Mouse (Mus musculus) left cerebral cortex, adult 2 months (tissue): ENCODE measurements at regions not wholly inside any gene's neighbourhood (a gene's known extent, or its start where the extent isn't known, plus 50 kb on each side); places are given as distances from the start of the nearest gene placed in this dataset.

ENCODE experiments used
- DNase-seq, 2 experiments: peaks; one replicate each; pipeline ENCODE4 v3.0.0; 2021 to 2022; ENCODE audit warnings: low spot score in 2 of 2, mixed read lengths in 1 of 2; ENCODE audit errors: extremely low spot score in 1 of 2
- H3K27ac ChIP-seq: fragments of 200-600 bp; 2 replicates; pipeline ENCODE4 v1.8.1; 2022
- H3K4me3 ChIP-seq: fragments of 200-600 bp; 2 replicates; pipeline ENCODE4 v1.8.1; 2022
- CTCF ChIP-seq: fragments of 200-600 bp; IDR thresholded peaks from 2 replicates; pipeline ENCODE4 v1.8.1; 2022; ENCODE audit warnings: antibody characterized with exemption, mild to moderate bottlenecking, moderate library complexity
- intact Hi-C: fragments of 180-260 bp; cut with DNase I; formaldehyde crosslinking; loops from one replicate; pipeline ENCODE4 v1.15.1; 2025

DNA sequence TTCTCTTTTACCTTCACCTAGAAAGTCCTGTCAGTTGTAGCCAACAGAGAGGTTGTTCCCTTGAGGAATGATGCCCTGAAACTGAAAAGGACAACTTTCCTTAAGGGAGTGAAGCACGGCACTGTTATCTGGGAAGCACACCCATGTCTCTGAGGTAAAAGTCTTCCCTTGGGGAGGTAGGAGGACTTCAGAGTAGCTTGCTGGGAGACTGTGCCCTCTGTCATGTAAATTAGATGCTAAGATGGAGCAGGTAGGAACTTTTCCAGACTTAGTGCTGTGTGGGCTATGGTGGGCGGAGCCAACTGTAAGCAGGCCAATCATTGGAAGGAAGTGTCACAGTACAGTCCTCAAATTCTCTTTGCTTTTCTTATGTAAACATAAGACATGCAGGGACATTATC is 240.3 kb upstream of the Gm765 start:
- no peak for DNase-seq
- no peak overlapping the region for H3K4me3 ChIP-seq
- intact Hi-C loops, result no loop called here
- no peak overlapping the region for H3K27ac ChIP-seq
- no peak for TF ChIP-seq CTCF

DNA sequence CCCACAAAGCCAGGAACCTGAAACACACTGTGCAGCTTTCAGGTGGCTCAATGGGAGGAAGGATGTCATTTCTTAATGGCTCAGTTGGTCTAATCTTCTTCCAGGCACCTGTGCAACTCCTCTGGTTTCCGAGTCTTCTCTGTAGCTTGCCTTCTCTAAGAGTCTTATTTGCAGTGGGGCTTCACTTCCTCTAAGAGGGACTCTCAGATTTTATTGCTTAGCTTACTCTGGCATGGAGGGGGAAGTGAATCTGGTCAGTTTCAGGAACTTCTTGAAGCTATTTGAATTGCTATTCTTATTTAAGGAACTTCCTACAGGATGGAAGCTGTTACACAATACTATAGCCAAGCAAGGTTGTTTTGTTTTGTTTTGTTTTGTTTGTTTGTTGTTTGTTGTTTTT is 232.7 kb upstream of the Gm765 start:
- TF ChIP-seq CTCF, result no peak
- DNase-seq, result no peak
- H3K4me3 ChIP-seq, result no peak overlapping the region
- intact Hi-C loops, result no loop called here
- H3K27ac ChIP-seq, result no peak overlapping the region

DNA sequence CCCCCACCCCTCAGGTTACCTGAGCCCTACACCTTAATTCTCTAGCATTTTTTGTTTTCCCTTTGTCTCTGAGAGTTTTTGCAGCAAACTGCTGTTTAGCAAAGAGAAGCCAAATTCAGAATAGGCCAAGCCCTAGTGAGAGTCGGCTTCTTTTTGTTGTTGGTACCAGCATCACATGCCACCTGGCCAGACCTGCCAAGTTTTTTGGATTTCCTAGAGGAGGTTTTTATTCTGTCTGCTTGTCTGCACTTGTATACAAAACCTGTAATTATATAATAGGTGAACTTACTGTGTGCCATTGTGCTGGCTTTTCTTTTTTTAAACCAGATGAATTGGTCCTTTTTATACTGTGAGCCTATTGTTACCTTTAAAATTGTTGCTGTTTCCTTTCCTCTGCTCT is 213.1 kb upstream of the Gm765 start:
- intact Hi-C loops, result no loop called here
- no peak overlapping the region for H3K27ac ChIP-seq
- TF ChIP-seq CTCF, result no peak
- no peak overlapping the region for H3K4me3 ChIP-seq
- DNase-seq, result no peak

DNA sequence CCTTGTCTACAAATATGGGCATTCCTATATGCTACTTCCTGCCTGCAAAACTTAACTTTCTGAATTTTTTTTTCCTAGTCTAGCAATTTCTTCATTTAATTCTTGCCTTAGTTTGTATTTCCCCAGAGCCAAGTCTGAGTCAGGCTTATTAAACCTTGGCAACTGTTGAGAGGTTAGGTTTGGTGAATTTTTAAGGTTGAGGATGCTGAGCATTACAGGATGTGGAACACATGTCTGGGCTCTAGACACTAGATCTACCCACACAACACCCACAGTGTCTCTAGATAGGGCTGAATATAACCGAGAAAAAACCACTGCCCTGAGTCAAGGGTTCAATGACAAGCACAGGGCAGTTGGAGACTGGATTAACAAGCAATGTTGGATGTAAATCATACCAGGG is 211.4 kb upstream of the Gm765 start:
- no peak for TF ChIP-seq CTCF
- DNase-seq, result no peak
- Histone ChIP-seq H3K27ac (no peak overlapping the region), H3K4me3 (no peak overlapping the region)
- intact Hi-C loops, result no loop called here

DNA sequence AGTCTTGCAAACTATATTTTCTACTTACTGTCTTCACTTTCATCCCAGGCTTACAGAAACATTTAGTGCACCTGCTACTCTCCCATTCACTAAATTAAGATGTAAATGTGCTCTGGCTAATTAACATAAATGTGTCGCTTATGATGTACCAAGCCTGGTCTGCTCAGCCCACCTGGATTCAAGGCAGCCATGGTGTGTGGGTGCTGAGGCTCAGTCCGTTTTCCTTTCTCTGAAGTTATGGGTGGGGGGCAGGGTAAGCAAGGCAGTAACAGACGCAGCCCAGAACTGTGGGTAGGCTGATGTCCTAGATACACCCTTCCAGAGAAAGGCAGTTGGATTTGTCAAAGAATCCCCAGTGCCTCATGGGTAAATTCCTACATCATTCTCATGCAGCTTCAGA is 209.2 kb upstream of the Gm765 start:
- Histone ChIP-seq H3K27ac (no peak overlapping the region), H3K4me3 (no peak overlapping the region)
- intact Hi-C loops, result no loop called here
- TF ChIP-seq CTCF, result no peak
- DNase-seq, result no peak

DNA sequence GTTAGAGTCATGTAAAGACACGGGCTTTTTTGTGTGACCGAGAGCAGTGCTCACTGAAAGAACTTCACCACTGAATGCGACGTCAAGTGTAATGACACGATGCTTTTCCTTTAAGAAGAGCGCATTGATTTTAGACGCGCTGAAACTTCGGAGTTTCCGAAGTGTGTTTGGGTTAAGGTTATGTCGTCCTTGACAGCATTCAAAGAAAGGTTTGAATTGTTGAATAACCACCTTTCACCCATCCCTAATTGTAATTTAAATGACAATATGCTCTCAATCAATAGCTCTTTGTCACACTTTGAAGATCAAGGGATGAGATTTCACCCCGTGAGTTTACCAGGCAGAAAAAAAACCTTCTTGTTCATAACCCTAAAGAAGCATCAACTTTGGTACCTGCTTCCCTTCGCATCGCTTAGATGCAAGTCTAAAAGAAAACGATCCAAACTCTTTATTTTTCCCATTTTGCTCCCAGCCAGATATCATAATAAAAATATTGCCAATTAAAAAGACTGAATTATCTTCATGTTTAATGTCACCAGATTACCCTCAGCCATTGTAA is 184.4 kb upstream of the Gm765 start:
- no peak for TF ChIP-seq CTCF
- no peak for DNase-seq
- intact Hi-C loops, result loop anchor here (2.0 to 10.0 kb wide), 6 partner anchors 105 to 1070 kb away; no protein-coding TSS in a partner anchor
- Histone ChIP-seq H3K27ac (no peak overlapping the region), H3K4me3 (no peak overlapping the region)

DNA sequence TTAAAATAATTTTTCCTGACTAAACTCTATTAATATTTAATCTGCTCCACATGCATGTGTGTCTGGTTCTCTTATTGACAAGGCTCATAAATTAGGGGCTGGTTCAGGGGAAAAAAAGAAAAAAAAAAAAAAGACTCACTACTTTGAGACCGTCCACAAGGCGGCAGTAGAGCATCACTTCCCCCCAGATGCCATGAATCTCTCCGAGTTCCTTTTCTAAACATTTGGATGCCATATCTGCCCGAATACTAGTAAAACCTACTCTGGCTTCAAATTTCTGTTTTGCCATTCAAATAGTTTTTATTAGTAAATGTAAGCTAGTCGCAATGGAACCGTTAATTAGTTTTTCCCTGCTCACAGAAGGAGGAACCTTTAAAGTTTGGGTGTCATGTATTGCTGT is 182.7 kb upstream of the Gm765 start:
- no peak overlapping the region for H3K27ac ChIP-seq
- peak; percentile 85 for TF ChIP-seq CTCF
- H3K4me3 ChIP-seq, result no peak overlapping the region
- peak; percentile 45 to 68 for DNase-seq
- intact Hi-C loops, result loop anchor here (5.0 to 10.0 kb wide), 5 partner anchors 107 to 1072 kb away; no protein-coding TSS in a partner anchor

DNA sequence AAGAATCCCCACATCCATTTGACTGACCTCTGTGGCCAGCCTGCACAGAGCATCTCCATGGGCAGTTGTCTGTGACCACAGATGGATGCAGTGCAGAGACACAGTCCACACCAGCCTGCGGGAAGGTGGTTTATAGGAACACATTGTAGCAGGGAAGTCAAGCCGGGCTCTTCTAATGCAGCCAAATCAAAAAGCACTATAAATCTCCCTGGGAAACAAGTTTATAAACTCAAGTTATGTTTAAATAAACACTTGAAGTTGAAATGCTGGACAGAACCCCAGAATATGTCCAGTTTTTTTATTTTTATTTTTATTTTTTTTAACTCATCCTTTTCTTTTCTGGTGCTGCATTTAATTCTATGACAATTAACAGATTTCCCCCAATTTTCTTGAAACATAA is 182.1 kb upstream of the Gm765 start:
- Histone ChIP-seq H3K4me3 (no peak overlapping the region), H3K27ac (no peak overlapping the region)
- no peak for DNase-seq
- no peak for TF ChIP-seq CTCF
- intact Hi-C loops, result loop anchor here (5.0 to 10.0 kb wide), 6 partner anchors 108 to 1073 kb away; no protein-coding TSS in a partner anchor

DNA sequence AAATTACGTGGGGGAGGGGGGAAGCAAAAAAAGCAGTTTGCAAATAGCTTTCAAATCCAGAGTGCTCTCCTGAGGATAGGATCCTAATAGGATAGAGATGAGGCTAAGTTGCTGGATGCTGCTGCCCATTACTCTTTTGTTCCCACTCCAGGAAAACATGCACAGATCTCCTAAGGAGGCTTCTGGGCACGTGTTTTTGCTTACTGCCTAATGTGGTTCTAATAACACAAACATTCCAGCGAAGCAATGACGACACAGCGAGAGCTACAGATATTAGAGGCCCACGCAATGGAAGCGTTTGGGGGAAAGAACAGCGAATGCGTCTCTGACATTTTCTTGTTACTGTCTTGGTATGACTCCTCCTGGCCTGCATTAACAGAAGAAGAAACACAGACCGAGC is 179.0 kb upstream of the Gm765 start:
- Histone ChIP-seq H3K27ac (no peak overlapping the region), H3K4me3 (no peak overlapping the region)
- no peak for DNase-seq
- intact Hi-C loops, result loop anchor here (5.0 to 10.0 kb wide), 2 partner anchors 414 to 743 kb away; no protein-coding TSS in a partner anchor
- no peak for TF ChIP-seq CTCF

DNA sequence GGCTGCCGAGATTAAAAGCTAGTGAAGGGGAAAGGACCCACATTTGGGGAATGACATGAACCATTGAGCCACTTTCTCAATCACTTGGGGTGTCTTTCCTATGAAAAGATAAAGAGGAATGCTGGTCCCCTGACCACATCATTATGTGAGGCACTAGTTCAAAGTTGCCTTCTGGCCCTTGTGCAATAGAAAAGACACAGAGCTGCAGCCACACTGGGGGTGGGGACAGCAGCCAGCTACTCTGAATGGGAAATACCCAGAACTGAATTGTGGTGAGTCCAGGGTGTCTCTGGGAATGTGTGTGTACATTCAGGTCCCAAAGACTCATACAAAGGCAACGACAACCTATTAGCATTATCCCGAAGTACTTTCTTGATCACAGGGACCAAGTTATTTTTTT is 172.3 kb upstream of the Gm765 start:
- peak overlapping the region; percentile 41; the same call in 1 of the 2 replicates for H3K27ac ChIP-seq
- no peak for DNase-seq
- no peak overlapping the region for H3K4me3 ChIP-seq
- no peak for TF ChIP-seq CTCF
- intact Hi-C loops, result loop anchor here (2.0 to 10.0 kb wide), 4 partner anchors 93 to 260 kb away; no protein-coding TSS in a partner anchor

DNA sequence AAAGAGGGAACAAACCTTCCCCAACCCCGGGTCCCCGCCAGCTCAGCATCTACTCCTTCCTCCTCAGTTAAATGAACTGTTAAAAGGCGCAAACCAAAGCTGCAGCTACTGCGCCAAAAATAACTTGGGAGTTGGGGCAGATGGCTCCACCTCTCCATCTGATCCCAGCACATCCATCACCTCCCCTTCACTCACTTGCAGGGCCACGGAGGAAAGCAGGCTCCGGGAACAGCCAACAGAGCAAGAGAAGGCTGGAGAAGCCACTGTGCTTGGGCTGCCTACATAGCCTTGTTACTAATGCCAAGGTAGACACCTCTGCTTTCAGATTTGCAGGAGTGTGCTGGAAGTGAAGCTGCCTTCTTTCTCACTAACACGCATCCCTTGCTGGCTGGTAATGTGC is 171.8 kb upstream of the Gm765 start:
- peak; percentile 25 to 34 for DNase-seq

DNA sequence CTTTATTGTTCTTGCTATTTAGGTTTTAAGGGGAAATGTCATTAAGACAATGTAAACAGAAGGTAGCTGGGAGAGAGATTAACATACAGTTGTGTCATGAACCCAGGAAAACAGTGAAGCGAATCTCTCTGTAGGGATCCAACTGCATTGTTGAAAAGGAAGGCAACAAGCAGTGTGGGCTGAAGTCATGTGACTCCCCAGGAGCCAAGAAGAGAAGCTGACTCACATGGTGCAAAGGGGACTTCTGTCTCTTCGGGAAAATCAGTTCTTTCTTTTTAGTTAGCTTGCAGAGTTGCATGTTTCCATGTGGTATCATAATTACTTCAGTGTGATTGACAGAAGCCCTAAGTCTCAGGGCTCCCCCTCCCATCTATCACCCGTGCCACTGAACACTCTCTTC is 170.7 kb upstream of the Gm765 start:
- Histone ChIP-seq H3K27ac (0 out of 2 replicates have a peak overlapping the region, but pooled peaks have one; percentile 47), H3K4me3 (no peak overlapping the region)
- TF ChIP-seq CTCF, result no peak
- no peak for DNase-seq
- intact Hi-C loops, result loop anchor here (5.0 to 10.0 kb wide), 3 partner anchors 91 to 258 kb away; no protein-coding TSS in a partner anchor

More for the DNA sequence above, 171.8 kb upstream of the Gm765 start:
- Histone ChIP-seq H3K27ac (peak overlapping the region; percentile 41; the same call in 1 of the 2 replicates), H3K4me3 (no peak overlapping the region)
- intact Hi-C loops, result loop anchor here (2.0 to 10.0 kb wide), 4 partner anchors 92 to 260 kb away; no protein-coding TSS in a partner anchor
- TF ChIP-seq CTCF, result no peak

DNA sequence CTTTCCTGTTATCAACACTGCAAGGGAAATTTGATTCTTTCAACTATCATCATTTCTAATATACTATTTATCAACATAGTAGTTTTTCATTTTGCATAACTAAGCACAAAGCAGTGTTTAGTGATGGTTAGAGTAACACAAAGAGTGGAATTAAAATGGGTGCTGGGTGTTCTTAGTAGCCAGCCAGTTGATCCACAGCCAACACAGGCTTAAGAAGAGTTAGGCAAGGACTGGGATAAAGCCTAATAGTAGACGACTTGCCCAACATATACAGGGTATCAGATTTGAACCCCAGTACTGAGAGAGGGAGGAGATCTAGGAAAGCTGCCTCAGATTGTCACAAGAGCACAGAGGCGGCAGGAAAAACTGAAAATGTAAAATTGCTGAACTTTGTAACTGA is 160.2 kb upstream of the Gm765 start:
- intact Hi-C loops, result no loop called here
- Histone ChIP-seq H3K27ac (no peak overlapping the region), H3K4me3 (no peak overlapping the region)
- DNase-seq, result no peak
- TF ChIP-seq CTCF, result no peak
